Mouse (Mus musculus) gastrocnemius, postnatal 4 days (tissue): Measurements from ENCODE around the gene Ranbp17. TPM values are rescaled to one million over a fixed set of nuclear protein-coding genes. Genes with fewer than 3 reads are reported as not detected.

Experiments
- DNase-seq, 2 experiments: peaks; one replicate each; pipeline ENCODE4 v3.0.0; 2021 to 2022; ENCODE audit warnings: low spot score in 2 of 2, mixed read lengths in 2 of 2
- total RNA-seq, 2 experiments: library from RNA; stranded (reverse); gene quantifications; 2 replicates each; pipeline ENCODE4 v1.2.3; 2021

Ranbp17 gene
- total RNA-seq, 2 experiments from 2014 or later = 5.0 to 5.6 TPM

- no peak for DNase-seq
These were observed 315.0 kb downstream of the Ranbp17 start for GRCm38 (mm10) chr11:33198351-33199116.

GRCm38 (mm10) chr11:33197673-33198072, 315.9 kb downstream of the Ranbp17 start:
- DNase-seq = no peak

- no peak for DNase-seq
These were observed 316.4 kb downstream of the Ranbp17 start for GRCm38 (mm10) chr11:33197133-33197514.

GRCm38 (mm10) chr11:33196447-33197132, 317.0 kb downstream of the Ranbp17 start:
- DNase-seq = no peak

GRCm38 (mm10) chr11:33195531-33196446, 317.8 kb downstream of the Ranbp17 start:
- DNase-seq = no peak

GRCm38 (mm10) chr11:33195061-33195460, 318.5 kb downstream of the Ranbp17 start:
- no peak for DNase-seq

GRCm38 (mm10) chr11:33193695-33194094, 319.9 kb downstream of the Ranbp17 start:
- no peak for DNase-seq

- DNase-seq = no peak
These were observed 331.7 kb downstream of the Ranbp17 start for GRCm38 (mm10) chr11:33181804-33182203.

GRCm38 (mm10) chr11:33180701-33181116, 332.8 kb downstream of the Ranbp17 start:
- no peak for DNase-seq

GRCm38 (mm10) chr11:33179802-33180201, 333.7 kb downstream of the Ranbp17 start:
- DNase-seq = no peak

- peak in 1 of 2 experiments; percentile 34 for DNase-seq
These were observed 336.9 kb downstream of the Ranbp17 start for GRCm38 (mm10) chr11:33176525-33177245.

GRCm38 (mm10) chr11:33175768-33176167, 337.8 kb downstream of the Ranbp17 start:
- no peak for DNase-seq

- DNase-seq = peak in 1 of 2 experiments; percentile 44
These were observed 343.1 kb downstream of the Ranbp17 start for GRCm38 (mm10) chr11:33170489-33170888.

GRCm38 (mm10) chr11:33162998-33163506, 350.5 kb downstream of the Ranbp17 start, which contains the start of gene Npm1:
TSS of gene Npm1 (minus strand) at chr11:33163206.
- peak; percentile 98 to 99 for DNase-seq

GRCm38 (mm10) chr11:33162211-33162997, 351.1 kb downstream of the Ranbp17 start:
- peak; percentile 64 to 76 for DNase-seq
